Mouse (Mus musculus) bone marrow macrophage, adult 2 months (primary cell): Measurements from ENCODE around the gene Gm20479.

Experiments
- CTCF ChIP-seq: IDR thresholded peaks from 2 replicates; pipeline ENCODE4 v1.5.1; 2012; ENCODE audit warnings: low read depth, mild to moderate bottlenecking, low read length, moderate library complexity
- POLR2A ChIP-seq: IDR thresholded peaks from 2 replicates; pipeline ENCODE4 v1.6.1; 2012; ENCODE audit warnings: mild to moderate bottlenecking, low read depth, low read length, borderline replicate concordance

DNA sequence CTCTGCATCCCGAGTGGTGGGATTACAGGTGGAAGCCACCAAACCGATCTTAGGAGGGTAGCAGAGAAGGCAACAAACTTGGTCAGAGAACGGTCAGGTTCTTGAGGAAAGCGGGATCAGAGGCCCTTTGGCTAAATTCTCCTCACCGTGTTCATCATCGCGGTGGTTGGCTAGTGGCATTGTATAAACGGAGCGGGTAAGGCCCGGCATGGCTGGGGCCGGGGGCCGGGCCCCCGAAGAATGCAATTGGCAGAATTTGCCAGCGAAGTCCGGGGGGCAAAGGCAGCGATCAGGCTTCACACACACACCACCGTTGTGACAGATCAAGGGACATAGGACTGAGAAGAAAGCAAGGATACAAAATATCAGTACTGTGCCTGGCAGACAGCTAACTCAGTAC, 27.2 kb downstream of the Gm20479 start:
- no peak for TF ChIP-seq CTCF
- TF ChIP-seq POLR2A, result no peak
